Mouse (Mus musculus) WW6 (cell line): ENCODE data around the gene Cdh24.

Experiments
- DNase-seq: peaks from one replicate; pipeline ENCODE4 v3.0.0-alpha.2; 2013; ENCODE audit warnings: low read depth, low spot score

Gene Cdh24

DNA sequence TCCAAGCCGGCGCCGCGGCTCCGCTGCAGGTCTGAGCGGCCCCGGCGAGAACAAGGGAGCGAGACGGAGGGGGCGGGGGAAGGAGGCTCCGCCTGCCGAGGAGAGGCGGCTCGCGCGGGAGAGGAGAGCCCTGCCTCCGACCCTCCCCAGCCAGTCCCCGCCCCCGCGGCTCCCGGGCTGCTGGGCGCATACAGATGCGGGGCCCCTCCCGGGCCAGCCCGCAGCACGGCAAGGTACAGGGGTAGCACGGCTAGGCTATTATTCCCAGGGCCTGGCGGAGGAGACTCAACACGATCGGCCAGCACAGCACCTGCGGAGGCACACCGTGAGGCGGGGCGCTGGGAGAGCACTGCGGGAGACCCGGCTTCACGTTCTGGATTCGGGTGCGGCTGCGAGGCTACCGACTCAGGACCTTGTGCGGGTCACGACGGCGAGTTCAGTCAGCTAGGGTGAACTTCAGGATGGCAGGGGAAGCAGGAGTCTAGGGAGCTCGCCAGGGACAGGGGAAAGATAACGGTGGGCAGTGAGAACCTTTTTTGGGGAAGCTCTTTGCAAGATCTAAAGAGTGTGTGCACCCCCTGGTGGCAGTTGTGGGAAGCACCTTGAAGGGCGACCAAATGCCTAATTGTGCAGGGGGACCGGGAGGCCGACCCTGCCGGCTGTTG lies at the start of gene Cdh24:
Gene Cdh24, minus strand, starts transcription at position 60 of the 665 bp plus-strand sequence.
- DNase-seq = peak; percentile 76

DNA sequence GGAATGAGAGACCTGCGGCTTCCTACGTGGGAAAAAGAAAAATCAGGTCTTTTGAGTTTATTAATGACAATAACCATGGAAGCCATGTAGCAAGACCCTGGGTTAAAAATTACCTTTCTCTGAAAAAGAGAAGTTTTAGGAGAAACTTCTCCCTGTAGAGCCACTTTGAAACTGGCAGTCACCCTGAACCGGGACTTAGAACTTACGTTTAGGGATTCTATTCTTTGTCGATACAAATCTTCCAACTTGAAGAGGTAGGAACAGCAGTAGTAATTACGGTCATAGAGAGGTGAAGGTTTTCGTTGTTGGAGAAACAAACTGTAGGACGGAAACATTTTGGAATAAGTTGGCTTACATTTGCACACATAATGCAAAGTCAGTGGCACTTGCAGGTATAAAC lies 46.1 kb upstream of the Cdh24 start:
- no peak for DNase-seq

DNA sequence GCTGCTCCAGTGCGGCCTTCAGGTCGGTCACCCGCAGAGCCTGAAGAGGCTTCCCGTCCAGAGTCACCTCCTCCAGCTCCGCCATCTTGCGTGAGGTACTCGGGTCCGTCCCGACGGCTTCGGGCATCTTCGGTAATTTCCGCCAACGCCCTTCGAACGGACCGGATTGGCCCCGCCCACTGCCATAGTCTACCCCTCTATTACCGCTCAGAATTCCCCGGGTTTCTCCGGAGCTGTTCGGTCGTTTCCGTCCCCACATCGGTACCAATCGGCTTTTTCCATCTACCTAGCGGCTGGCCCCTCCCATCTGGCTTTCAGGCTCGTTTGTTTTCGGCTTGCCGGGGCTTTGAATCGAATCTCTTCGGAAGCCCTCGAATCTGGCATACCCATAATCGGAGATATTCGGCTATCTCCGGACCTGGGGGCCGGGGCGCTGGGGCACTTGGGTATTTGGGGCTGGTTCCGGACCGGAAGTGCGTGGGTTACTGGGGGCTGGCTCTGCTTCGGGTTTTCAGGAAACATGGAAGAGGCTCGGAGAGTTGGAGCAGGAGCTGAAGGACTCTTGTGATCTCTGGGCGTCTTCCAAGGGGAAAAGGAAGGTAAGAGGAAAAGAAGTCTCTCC lies 45.5 kb upstream of the Cdh24 start, which contains the start of gene Acin1:
Gene Acin1, minus strand, starts transcription at position 410 of the 622 bp plus-strand sequence.
- peak; percentile 78 for DNase-seq

DNA sequence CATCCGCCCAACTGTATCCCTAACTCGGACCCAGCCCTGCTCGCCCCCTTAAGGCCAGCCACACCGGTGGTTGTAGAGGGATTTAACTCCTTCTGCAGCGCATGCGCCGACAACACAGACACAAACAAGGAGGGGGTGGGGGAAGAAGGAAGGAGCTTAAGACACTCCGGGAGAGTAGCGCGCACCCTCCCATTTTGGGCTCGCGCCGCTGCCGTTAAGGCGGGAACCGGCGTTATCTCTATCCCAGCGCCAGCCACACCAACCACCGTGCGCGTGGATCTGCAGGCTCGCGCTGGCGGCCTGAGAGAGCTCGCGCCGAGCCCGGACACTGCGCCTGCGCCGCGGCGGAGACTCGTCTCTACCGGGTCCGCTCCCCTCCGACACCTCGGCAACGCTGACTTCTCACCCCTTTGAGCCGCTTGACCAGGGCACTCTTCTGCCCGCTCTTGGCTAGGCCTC lies 44.9 kb upstream of the Cdh24 start, which contains the start of gene 1700123O20Rik:
Gene 1700123O20Rik, plus strand, starts transcription at position 154 of the 459 bp plus-strand sequence.
- peak; percentile 75 for DNase-seq

DNA sequence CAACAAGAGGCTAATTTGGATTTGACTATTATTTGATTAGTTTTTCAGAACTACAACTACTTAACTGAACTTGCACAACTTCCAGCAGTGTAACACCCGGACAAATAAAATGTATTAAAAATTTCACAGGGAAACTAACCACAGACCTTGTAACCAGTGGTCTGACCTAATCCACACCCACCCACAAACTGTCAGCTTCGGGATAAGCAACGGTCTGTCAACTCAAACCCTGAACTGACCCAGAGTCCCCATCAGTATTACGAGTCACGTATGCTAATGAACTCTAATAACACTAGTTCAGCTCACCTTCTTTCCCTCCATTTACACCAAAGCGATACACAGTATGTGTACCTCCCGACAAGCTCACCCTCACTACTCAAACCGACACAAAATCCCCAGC lies 44.3 kb upstream of the Cdh24 start:
- no peak for DNase-seq

DNA sequence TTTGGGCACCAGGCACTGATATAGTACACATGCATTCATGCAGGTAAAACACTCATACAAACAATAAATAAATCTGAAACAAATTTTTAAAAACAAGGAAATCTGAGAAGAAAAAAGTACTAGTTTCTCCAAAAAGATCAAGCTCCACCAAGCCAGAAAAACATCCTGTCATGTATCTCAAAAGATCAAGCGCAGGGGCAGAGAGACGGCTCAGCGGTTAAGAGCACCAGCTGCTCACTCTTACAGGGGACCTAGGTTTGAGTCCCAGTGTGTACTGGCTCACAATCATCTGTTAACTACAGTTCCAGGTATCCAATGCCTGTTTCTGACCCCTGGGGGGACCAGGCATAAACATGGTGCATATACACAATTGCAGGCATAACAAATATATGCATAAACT lies 41.2 kb upstream of the Cdh24 start:
- DNase-seq = no peak

DNA sequence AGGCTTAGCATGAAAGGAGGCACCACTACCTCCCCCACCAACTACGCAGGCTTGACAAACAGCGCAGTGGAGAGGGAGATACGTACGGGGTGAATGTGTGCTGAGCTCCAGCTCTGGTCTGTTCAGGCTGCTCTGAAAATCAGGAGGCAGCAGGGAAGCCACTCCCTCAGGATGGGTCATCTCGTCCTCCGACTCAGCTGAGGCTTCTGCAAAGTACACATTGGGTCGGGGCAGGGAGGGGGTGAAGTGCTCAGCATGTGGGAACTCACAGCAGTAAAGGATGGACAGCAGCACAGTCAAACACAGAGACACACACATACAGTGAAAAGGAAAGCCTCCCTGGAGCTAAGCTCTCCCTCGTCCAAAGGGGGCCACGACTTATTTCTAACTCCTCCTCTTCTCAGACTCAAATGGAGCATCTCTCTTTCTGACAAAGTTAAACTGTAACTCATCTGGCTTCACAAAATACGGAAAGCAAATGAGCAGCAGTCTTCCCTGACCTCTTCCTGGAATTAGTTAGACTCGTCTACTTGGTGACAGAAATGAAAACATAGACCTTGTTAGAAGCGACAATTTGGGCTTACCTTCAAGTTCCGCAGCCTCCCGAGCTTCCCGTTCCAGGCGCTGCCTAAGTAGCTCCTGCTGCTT lies 37.6 kb upstream of the Cdh24 start:
- no peak for DNase-seq

DNA sequence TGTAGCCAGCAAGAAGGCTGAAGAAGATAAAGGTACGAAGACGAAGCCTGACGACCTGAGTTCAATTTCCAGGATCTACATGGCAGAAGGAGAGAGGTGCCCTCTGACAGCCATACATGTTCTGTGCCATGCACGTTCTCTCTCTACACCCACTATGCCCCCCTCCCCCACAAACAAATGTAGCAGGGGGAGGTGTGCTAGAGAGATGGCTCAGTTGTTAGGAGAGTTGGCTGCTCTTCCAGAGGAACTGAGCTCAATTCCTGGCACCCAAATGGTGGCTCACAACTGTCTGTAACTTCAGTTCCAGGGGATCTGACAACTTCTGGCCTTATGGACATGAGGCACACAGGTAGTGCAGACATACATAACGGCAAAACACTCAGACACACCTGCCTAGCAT lies 35.1 kb upstream of the Cdh24 start:
- no peak for DNase-seq

DNA sequence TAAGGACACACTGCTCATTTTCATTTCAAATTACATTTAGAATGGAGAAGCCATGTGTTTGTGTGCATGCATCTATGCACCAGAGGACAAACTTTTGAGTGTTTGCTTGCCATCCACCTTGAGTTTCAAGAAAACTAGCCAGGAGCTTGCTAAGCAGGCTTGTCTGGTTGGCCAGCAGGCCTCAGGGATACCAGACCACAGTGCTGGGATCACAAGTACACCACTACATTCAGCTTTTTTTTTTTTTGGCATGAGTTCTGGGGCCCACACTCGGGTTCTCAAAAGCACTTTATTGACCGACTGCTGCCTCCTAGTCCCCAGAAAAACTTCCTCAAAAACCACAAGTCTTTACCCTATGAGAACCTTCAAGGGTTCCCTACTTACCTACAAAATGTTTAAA lies 33.2 kb upstream of the Cdh24 start:
- DNase-seq = no peak

DNA sequence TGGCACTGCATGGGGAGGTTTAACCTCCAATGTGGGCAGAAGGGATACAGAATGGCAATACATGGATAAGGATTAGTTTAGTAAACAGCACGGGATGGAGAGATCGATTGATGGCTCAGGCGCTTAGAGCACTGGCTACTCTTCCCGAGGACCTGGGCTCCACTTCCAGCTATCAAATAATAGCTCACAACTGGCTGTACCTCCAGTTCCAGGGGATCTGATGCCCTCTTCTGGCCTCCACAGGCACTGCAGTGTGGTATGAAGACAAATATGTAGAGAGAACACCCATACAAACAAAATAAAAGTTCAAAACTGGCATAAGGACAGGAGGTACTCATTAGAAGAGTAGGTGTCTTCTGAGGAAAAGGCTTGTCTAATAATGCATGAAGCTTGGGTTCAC lies 28.2 kb upstream of the Cdh24 start:
- no peak for DNase-seq

DNA sequence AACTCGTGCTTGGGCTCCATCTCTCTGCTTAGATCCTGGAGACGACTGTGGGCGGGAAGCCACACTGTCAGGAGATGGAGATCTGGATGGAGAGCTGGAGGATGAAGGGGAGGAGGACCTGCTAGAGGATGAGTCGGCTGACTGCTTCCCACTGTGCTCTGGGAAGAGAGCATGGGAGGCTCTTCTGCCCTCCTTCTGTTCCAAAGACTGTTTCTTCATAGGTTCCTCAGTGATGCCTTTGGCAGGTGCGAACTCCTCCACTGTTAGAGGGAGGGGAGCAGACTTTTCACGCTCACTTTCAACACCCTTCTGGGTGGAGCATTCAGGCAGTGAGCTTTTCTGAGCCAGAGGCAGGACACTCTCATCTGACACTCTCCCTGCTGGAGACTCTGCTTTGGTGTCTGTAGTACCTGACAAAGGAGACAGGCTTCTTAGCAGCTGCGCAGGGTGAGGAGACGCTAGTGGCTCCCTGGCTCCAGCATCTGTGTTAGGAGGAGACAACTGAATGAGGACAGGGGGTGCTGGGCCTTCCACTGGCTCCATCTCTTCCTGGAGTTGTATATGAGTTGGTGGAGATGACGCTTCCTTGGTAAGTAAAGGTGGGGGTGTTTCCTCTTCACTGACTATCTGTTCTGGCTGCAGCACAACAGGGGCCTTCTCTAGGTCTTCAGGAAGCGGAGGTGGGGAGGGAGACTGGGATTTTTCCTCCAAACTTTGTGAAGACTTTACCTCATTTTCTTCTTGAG lies 23.5 kb upstream of the Cdh24 start:
- DNase-seq = no peak

DNA sequence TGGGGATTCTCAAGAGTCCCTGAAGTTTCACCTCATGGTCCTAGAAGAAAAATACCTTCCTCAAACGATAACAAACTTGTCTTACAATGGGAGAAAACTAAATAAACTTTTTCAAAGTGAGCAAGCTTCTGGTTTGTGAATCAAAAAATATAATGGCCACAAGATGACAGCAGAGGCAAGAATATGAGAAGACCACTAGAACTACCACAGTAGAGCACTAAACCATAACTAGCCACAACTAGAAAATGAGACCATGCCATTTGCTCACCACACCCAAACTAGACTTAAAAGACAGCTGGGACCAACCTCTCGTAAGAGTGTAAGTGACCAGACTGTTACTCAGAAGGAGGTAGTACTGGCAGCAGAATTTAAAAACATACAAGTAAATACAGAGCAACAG lies 18.8 kb upstream of the Cdh24 start:
- no peak for DNase-seq

DNA sequence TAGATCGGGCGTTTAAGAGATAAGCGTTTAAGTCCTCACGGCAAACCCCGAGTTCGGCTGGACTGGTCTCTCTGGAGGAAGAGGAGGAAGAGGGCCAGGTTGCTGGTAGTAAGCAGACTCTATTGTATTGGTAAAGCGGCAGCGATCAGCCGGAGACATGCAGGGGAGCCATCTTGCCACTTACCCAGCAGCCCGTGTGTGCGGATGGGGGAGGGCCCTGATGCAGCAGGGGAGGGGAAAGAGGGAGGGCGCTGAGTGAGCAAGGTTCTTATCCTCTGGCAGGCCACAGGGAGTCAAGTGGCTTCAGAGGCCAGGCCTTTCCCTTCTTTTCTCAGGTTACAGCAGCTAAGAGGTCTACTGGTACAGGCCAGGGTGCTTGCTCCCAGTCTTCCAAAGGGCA lies 12.3 kb upstream of the Cdh24 start:
- DNase-seq = peak; percentile 71

DNA sequence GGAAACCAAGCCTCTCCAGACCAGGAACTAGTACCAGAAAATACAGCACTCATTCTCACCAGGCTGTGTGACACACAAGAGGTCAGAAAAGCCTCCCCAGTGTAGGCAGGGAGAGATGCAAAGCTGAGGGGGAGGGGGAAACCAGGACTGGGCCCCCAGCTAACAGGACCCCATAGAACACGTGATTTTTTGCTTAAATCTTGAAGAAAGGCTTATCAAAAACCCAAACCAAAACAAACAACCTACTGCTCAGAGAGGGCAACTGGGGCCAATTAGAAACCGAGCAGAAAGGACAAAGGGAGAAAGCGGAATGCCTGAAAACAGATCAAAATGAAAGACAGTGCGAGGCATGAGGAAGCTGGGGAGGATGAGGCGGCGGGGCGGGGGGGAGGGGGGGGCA lies 11.6 kb upstream of the Cdh24 start:
- no peak for DNase-seq

DNA sequence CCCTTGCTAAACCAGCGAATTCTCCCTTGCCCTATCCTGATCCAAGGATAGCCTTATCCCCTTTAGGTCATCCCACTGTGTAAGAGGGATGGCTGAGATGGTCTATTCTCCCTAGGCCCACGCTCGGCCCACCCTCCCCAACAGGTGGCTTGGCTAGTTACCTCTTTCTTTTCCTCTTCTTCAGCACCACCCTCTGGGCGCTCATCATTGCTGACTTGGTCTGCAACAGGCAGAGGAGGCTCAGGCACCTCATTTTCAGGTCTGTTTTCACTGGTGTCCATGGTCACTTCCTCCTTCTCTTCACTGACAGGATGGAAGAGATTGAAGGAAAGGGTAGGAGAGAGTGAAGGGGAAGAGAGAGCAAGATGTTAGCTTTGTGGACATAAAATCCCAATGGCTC lies 10.4 kb upstream of the Cdh24 start:
- no peak for DNase-seq

DNA sequence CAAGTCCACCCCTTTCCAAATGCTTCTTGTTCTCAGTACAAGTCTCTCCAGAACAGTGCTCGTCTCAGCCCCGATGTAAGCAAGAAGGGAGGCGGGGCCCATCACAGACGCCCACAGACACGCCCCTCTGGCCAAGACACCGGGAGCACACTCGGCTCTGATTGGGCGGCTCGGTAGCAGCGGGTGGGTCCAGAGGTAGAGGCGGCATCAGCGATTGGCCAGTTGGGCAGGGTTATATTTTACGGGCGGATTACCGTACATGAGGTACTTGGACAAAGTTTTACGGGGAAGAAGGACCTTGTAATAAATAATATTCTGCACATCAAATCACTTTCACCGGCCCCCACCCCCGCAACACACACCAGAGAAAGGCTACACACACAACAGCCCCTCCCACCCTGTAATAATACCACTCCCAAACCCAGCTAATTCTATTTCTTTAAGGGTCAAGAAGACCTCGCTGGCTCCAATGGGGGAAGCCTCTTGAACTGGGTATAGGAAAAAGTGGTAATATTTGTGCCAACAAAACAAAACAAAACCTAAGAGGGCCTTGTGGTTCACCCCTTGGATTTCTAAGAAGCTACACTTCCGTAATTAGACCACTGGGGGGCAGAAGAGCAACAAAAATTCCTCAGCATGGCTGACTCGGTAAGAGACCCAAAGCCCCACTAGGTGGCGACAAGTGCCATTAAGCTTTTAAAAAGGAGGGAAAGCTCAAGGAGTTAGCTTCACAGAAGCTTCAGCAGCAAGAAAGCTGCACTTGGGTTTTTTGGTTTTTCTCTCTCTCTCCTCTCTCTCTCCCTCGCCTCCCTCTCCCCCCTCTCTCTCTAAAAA lies 9.7 kb upstream of the Cdh24 start:
- DNase-seq = peak; percentile 81

DNA sequence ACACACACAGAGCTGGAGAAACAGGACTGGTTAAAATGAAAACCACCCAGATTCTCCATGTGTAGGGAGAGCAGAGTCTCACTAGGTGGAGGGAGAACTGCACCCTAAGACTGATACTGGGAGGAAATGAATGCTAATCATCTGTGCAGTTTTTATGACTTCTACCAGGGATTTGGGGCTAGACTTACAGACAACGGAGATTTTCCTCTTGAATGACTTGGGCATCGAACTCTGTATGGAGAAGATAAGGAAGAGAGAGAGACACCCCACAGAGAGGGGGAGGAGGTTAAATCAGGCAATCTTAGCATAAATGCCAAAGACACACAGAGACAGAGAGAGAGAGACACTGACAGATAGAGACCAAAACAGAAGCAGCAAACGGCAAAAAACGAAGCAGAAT lies 6.7 kb upstream of the Cdh24 start:
- no peak for DNase-seq

DNA sequence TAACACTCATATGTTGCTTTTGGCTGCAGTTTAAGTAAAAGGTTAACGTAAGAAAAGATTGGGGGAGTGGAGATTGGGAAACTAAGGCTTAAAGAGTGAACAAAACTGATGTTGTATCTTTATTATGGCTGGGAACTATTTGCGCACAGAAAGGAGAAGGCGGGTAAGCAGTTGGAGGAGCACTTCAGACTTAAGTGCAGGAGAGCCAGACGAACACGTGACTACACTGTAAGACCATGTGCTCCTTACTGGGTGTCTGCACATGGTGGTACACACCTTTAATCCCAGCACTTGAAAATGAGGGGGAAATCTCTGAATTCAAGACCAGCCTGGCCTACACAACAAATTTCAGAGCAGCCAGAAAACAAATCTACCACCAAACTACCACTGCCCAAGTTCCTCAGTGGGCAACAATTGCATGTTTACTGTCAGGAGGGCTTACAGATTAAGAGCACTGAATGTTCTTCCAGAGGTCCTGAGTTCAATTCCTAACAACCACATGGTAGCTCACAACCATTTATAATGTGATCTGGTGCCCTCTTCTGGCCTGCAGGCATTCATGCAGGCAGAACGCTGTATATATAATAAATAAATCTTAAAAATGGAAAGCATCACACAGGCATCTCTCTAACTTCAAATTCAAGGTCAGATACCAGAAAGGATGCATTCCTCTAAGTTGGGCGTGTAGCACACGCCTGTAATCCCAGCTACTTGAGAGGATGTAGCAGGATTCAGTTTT lies 5.9 kb upstream of the Cdh24 start:
- no peak for DNase-seq

DNA sequence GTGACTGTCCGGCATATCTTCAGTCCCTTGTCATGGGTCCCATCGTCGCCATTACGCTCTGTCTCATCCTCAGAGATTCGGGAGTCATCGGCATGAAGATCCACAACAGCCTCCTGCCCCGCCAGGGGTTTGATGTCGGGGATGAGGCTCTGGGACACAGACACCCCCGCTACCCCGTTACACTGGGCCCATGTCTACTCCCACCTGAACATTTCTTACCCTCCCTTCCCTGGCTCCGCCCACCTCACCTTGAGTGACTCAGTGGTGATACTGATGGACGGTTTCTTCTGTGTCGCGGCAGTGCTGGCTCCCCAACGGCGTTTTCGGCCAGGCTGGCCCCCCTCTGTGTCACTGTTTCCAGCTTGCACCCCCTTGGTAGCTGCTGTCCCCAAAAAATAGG lies 5.3 kb upstream of the Cdh24 start:
- DNase-seq = no peak

DNA sequence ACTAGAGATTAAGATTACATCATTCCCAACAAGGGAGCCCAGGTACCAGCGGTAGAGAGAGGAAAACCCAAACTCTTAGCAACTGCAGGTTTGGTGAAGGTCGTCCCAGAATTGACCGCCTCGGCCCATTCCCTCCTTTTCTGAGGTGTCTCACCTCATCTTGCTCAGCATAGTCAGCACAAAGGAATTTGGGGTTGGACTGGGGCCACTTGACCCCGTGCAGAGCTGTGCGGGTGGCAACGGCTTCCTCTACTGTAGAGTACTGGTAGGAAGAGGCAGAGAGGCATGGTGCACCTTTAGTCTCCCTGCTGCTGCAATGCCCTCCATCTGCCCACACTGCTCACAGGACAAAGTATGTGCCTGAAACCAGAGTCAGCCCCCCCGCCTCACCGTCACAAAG lies 3.1 kb upstream of the Cdh24 start:
- DNase-seq = no peak

DNA sequence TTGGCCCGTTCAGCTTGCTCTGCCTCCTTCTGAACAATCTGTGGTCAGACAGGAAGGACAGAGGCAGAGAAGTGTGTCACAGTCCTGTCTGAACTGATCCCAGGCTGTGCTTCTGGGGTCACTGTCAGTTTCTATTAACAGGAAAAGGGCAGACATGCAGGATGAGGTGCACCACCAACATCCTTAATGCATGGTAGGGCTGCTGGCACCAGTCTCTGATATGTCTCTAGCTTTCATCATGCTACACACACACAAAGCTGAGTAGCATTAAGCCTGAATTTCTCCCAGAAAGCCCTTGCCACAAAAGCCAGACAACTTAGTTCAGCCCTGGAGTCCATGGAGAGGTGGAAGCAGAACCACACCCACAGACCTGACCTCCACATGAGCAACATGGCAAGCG lies 1.8 kb upstream of the Cdh24 start:
- DNase-seq = no peak
